Mouse (Mus musculus) NIH3T3 (cell line): ENCODE measurements at regions not wholly inside any gene's neighbourhood (a gene's known extent, or its start where the extent isn't known, plus 50 kb on each side); places are given as distances from the start of the nearest gene placed in this dataset.

Source experiments
- DNase-seq: peaks from one replicate; pipeline ENCODE4 v3.0.0-alpha.2; 2012; ENCODE audit warnings: low read depth

DNA sequence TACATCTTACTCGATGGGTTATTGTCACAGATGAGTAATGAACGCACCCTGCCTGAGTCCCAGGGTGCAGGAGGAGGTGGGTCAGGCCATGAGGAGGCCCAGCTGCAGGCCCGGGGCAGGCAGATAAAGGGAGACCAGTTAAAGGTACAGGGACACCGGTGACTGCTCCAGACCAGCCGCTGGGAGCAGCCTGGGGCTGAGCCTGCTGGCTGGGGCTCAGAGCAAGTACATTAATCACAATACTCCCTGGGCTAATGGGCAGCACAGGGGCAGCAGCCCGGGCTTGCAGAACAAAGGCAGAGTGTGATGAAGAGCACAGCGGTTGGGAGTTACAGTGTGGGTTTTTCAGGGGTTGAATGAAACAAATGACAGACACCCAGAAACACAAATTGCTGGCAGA, 154.4 kb upstream of the Rnf219 start:
- no peak for DNase-seq

DNA sequence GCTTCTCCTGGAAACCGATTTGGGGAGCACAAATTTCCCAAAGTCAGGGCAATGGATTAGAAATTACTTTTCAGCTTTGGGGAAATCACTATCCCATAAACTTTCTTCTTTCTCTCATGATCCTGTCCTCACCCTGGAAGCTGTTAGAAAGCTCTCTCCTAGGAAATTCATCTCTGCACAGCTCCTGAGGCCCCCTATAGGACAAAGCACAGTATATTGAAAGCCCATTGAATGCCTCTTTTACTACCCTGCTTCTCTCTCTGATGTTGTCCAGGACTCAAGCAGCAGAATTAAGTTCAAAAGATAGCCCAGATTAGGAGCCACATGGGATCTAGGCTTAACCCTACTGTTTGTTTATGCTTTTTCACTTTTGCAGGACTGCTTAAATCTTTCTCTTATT, 139.3 kb upstream of the Rnf219 start:
- DNase-seq, result no peak

DNA sequence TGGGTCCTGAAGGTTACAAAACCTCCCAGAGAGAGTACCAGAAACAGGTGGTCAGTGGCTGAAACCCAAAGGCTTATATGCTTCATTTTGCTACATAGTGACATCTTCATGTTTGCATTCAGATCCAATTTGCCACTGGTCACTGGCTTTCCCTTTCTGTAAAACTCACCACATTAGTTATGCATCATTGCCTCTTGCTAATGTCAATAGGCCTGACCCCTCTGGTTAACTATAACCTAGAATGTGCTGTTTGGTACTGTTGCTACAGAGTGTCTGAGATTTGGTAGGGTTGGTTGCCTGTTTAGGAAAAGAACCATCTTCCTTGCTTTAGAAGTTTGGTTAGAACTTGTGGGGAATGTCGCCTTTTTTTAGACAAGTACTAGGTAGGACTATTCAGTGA, 136.3 kb upstream of the Rnf219 start:
- no peak for DNase-seq

DNA sequence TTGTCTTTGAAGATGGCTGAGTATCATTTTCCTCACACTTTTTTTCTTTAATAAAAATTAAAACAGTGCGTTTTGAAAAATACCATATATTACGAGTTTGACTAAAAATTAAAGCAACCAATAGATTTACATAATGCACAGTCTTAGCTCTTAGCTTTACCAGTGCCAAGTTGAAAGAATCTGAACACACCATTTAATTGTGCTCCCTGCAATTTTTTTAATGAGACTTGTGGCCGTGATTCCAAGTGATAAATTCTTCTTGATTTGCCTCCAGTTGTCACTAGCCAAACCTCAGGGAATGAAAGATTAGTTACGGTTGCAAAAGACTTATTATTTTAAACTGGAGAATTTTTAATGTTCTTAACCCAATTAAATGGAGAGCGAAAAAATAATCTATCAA, 127.5 kb upstream of the Rnf219 start:
- no peak for DNase-seq

DNA sequence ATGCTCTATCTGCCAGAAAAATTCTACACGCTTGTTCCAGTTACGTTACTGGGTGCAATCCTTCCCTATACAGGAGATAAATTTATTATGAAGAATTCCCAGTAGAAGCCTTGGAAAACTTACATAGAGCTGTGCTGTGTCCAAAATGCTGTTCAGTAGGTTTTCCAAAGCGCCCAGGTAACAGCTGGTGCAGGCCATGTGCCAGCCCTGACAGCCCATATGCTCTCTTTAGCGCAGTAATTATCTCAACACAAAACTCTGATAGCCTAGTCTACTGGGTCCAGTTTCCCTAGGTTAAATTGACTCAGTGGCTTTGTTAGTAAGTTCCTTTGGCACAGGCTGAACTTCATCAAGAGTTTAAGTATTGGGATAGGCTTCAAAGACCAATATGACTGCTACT, 122.2 kb upstream of the Rnf219 start:
- DNase-seq, result no peak

DNA sequence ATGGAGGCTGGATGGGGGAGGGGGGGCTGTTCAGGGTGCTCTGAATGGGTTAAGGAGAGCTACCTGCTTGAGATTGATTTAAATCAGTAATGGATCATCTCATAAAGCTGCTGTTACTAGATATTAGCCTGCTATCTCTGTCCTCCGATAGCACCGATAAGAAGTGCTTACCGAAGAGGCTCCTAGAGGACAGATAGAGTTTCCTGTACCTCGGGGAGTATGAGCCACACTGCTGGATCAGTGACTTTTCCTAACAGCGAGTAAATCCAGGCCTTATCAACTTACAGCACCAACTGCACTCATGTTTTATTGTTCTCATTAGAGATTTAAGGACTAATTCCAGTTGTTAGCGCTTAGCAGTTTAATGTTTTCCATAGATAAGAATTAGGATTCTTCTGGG, 120.3 kb upstream of the Rnf219 start:
- DNase-seq, result no peak

DNA sequence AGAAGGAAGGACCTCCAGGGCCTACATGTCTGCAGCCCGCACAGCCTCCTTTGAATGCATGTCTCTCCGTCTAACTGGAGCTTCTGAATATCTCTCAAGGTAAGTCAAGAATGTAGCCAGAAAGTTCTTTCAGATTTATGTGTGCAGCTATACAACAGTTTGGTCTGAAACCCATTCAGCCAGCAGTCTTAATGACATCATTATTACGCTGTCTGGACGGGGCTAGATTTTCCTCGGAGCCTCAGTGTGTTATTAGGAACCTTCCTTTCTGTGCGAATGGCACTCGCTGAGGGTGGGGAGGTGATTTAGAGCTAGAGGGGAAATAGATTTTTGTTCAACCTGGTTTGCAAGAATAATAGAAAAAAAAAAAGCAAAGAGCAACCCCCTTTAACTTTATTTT, 116.9 kb upstream of the Rnf219 start:
- DNase-seq, result no peak

DNA sequence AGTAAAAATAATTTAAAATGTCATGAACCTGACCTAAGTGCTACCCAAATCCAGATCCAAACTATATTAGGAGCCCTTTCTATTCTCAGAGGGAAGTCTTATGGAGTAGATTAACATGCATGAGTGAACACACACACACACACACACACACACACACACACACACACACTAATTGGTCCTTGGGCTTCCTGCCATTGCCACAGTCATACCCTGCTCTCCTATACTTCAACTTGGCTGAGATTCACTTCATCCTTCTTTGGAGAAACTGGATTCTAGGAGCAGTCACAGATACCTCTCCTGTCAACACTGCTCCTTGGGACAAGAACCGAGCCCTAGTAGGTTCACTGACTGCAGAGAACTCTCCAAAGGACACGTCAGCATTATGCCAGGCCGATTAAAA, 89.0 kb upstream of the Rnf219 start:
- DNase-seq, result no peak

DNA sequence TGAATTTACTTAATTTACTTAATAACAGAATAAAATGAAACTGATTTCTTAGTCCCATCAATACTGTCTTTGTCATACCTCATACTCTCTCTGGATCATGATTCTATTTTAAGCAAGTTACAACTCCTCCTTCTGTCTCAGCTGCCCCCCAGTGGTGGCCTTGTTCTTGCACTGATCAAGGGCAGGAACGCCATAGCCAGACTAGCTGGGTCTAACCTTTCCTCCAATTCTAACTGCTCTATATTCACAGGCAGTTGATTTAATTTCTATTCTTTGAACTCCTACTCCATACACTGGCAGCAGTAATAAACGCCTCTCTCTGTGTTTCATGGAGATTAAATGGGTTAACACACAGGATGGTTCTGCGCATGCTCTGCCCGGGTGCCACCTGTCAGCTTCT, 87.9 kb upstream of the Rnf219 start:
- DNase-seq, result peak; percentile 41

DNA sequence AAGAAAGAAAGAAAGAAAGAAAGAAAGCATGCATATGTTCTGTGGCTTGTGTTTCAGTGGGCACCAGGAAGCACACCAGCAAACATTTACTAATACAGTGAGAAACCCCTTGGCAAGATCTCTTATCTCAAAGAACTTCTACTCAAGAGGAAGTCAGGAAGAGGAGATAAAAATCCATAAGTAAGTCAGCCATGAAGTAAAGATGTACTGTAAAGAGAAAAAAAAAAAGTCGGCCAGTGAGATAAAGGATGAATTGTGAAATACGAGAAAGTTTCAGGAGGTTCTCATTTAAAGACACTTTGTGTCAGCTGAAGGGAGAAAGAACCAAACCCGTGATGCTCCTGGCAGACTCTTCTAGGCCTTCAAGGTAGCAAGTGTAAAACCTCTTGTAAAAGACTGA, 72.4 kb upstream of the Rnf219 start:
- no peak for DNase-seq
